Mouse (Mus musculus) gastrocnemius, adult 2 months (tissue): ENCODE measurements around the gene Ndufs7. TPM values are rescaled to one million over a fixed set of nuclear protein-coding genes. Genes with fewer than 3 reads are reported as not detected.
"Not testable (repeated sequence)": the region's sequence is repeated elsewhere in the genome, so short reads cannot be mapped to it uniquely, and the experiment has no call there.

ENCODE experiments used
- DNase-seq: peaks from one replicate; pipeline ENCODE4 v3.0.0; 2022
- H3K27ac ChIP-seq: fragments of 200-600 bp; 2 replicates; pipeline ENCODE4 v1.8.1; 2022; ENCODE audit warnings: mild to moderate bottlenecking
- H3K4me3 ChIP-seq: fragments of 200-600 bp; 2 replicates; pipeline ENCODE4 v1.8.1; 2022; ENCODE audit warnings: mild to moderate bottlenecking, moderate library complexity
- CTCF ChIP-seq: fragments of 200-600 bp; IDR thresholded peaks from 2 replicates; pipeline ENCODE4 v1.8.1; 2022; ENCODE audit warnings: antibody characterized with exemption, mild to moderate bottlenecking, moderate library complexity
- intact Hi-C: fragments of 180-260 bp; cut with DNase I; formaldehyde crosslinking; loops from one replicate; pipeline ENCODE4 v1.15.1; 2025
- long read RNA-seq, 2 experiments: library from polyadenylated mRNA; stranded (forward); transcript quantifications; one replicate each; pipeline ENCODE4 v2.0.0; 2021
- total RNA-seq, 2 experiments: library from RNA; stranded (reverse); gene quantifications; 2 replicates each; pipeline ENCODE4 v1.2.3; 2021

Ndufs7 gene
- total RNA-seq: 100 to 1,000 TPM; 496 to 663 TPM
- long read RNA-seq, experiment 1, transcript Ndufs7-201 (8 exons, 758 nt): major isoform, 444 of 1,130 reads
- long read RNA-seq, experiment 1, partial matches to known transcripts: 664 of 1,130 reads
- long read RNA-seq, experiment 1, other reads (novel, unspliced or antisense): 14 of 1,130 reads
- long read RNA-seq, experiment 2, transcript Ndufs7-206 (8 exons, 722 nt): minor isoform, 5 of 1,408 reads
- long read RNA-seq, experiment 2, transcript Ndufs7-201 (8 exons, 758 nt): major isoform, 506 of 1,408 reads
- long read RNA-seq, experiment 2, partial matches to known transcripts: 872 of 1,408 reads
- long read RNA-seq, experiment 2, other reads (novel, unspliced or antisense): 23 of 1,408 reads

- peak; percentile 92 for DNase-seq
- no peak; the same call in 1 of the 2 replicates for TF ChIP-seq CTCF
- intact Hi-C loops: no loop called here
- Histone ChIP-seq H3K27ac (peak within 1 kb of the TSS; percentile 100), H3K4me3 (peak within 1 kb of the TSS; percentile 91)
Observed at GRCm38 (mm10) chr10:80248971-80249640, at the start of gene Ndufs7. Ndufs7 (plus strand) TSS chr10:80249121.

GRCm38 (mm10) chr10:80199440-80200008, 49.4 kb upstream of the Ndufs7 start:
- peak; percentile 85 for DNase-seq
- TF ChIP-seq CTCF: peak; percentile 99
- H3K27ac ChIP-seq: no peak overlapping the region
- no peak overlapping the region for H3K4me3 ChIP-seq
- intact Hi-C loops: loop anchor here (1.0 to 2.0 kb wide), 3 partner anchors 24 to 46 kb away; partner anchors contain the start of gene Mum1

- no peak overlapping the region for H3K4me3 ChIP-seq
- intact Hi-C loops: no loop called here
- no peak for DNase-seq
- H3K27ac ChIP-seq: no peak overlapping the region
- no peak for TF ChIP-seq CTCF
Observed at GRCm38 (mm10) chr10:80200485-80200884, 48.4 kb upstream of the Ndufs7 start.

GRCm38 (mm10) chr10:80204055-80204454, 44.9 kb upstream of the Ndufs7 start:
- intact Hi-C loops: no loop called here

GRCm38 (mm10) chr10:80207201-80207600, 41.7 kb upstream of the Ndufs7 start:
- H3K27ac ChIP-seq: no peak overlapping the region
- H3K4me3 ChIP-seq: no peak overlapping the region
- TF ChIP-seq CTCF: no peak
- no peak for DNase-seq
- intact Hi-C loops: no loop called here

More at GRCm38 (mm10) chr10:80204055-80204454, 44.9 kb upstream of the Ndufs7 start:
- Histone ChIP-seq H3K4me3 (no peak overlapping the region), H3K27ac (no peak overlapping the region)
- no peak for TF ChIP-seq CTCF
- DNase-seq: no peak

GRCm38 (mm10) chr10:80207676-80208075, 41.2 kb upstream of the Ndufs7 start:
- DNase-seq: no peak
- TF ChIP-seq CTCF: no peak
- H3K4me3 ChIP-seq: no peak overlapping the region
- H3K27ac ChIP-seq: no peak overlapping the region
- intact Hi-C loops: no loop called here

GRCm38 (mm10) chr10:80208248-80208647, 40.7 kb upstream of the Ndufs7 start:
- no peak overlapping the region for H3K27ac ChIP-seq
- intact Hi-C loops: no loop called here
- no peak overlapping the region for H3K4me3 ChIP-seq
- TF ChIP-seq CTCF: no peak
- DNase-seq: no peak

GRCm38 (mm10) chr10:80208841-80209371, 40.0 kb upstream of the Ndufs7 start:
- DNase-seq: no peak
- no peak overlapping the region for H3K4me3 ChIP-seq
- TF ChIP-seq CTCF: no peak
- no peak overlapping the region for H3K27ac ChIP-seq
- intact Hi-C loops: no loop called here

GRCm38 (mm10) chr10:80211547-80212103, 37.3 kb upstream of the Ndufs7 start:
- intact Hi-C loops, H3K4me3 ChIP-seq, DNase-seq, H3K27ac ChIP-seq: not testable (repeated sequence)

GRCm38 (mm10) chr10:80215048-80215772, 33.7 kb upstream of the Ndufs7 start:
- no peak overlapping the region; the same call in 1 of the 2 replicates for H3K27ac ChIP-seq
- TF ChIP-seq CTCF: no peak
- DNase-seq: no peak
- H3K4me3 ChIP-seq: no peak overlapping the region
- intact Hi-C loops: no loop called here

- Histone ChIP-seq H3K4me3 (no peak overlapping the region), H3K27ac (no peak overlapping the region)
- DNase-seq: no peak
- TF ChIP-seq CTCF: no peak
- intact Hi-C loops: no loop called here
Observed at GRCm38 (mm10) chr10:80220676-80221075, 28.2 kb upstream of the Ndufs7 start.

GRCm38 (mm10) chr10:80223137-80223536, 25.8 kb upstream of the Ndufs7 start:
- DNase-seq, H3K27ac ChIP-seq, intact Hi-C loops, H3K4me3 ChIP-seq: not testable (repeated sequence)
